Mouse (Mus musculus) layer of hippocampus, adult 11-12 months (tissue): ENCODE measurements at regions not wholly inside any gene's neighbourhood (a gene's known extent, or its start where the extent isn't known, plus 50 kb on each side); places are given as distances from the start of the nearest gene placed in this dataset.

Experiments used
- DNase-seq: peaks from one replicate; pipeline ENCODE4 v3.0.0; 2022; ENCODE audit warnings: low spot score

GRCm38 (mm10) chr1:112947551-112948310 is 1083.0 kb upstream of the Dsel start:
- peak; percentile 7 for DNase-seq
